Mouse (Mus musculus): ENCODE results near the gene Ptprg.

DNA sequence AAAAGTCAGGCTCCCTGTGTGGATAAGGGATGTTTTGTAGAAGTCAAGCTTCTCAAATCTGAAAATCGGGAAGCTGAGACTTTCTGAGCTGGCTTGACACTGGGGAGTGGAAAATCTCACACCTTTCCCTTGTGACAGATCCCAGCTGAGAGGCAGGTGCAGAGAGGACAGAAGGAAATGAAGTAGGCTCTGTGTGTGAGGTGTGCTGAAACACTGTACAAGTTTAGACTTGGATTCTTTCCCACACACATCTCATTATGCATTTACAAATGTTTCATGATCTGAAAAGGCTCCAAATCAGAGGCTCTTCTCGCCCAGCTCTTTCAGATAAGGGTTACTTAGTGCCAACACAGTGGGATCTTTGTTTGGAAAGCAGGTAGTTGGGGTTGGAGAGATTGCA, 77.4 kb downstream of the Ptprg start:
- no peak for TF ChIP-seq CTCF (IDR thresholded peaks at IDR 0.05; ENCODE audit: low read depth)
- no peak for TF ChIP-seq EP300 (IDR thresholded peaks at IDR 0.05; ENCODE audit: low read depth)
